Mouse (Mus musculus) Muller cell, postnatal 12 days (primary cell): ENCODE results near the gene Whrn.

Source experiments
- DNase-seq: peaks from one replicate; pipeline ENCODE4 v3.0.0-alpha.2; 2015; ENCODE audit errors: inconsistent ontology term

Gene Whrn

GRCm38 (mm10) chr4:63408649-63409048 lies 87.1 kb downstream of the Whrn start:
- DNase-seq: peak; percentile 60

- DNase-seq: no peak
Measured at GRCm38 (mm10) chr4:63408247-63408646, 87.5 kb downstream of the Whrn start.

DNA sequence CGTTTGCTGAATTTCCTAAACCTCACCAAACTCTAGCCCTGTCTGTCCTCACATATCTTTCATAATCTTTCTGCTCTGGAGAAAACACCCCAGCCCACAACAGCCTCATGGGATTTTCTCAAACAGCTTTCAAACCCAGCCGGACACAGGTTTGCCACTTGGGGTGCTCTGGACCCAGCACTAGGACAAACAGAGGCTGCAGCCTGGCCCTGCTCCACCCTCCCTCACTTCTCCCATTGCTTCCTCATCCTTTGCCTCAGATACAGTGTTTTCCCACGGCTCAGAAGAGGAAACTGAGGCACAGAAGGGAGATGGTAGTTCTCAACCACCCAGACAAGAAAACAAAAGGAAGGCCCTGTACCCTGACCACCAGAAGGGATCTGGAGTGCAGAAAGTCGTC lies 90.1 kb downstream of the Whrn start:
- no peak for DNase-seq

- no peak for DNase-seq
Measured at GRCm38 (mm10) chr4:63405051-63405450, 90.7 kb downstream of the Whrn start.

- DNase-seq: no peak
Measured at GRCm38 (mm10) chr4:63404205-63404604, 91.6 kb downstream of the Whrn start.

GRCm38 (mm10) chr4:63403040-63403959 lies 92.5 kb downstream of the Whrn start, which contains the start of gene Akna:
TSS of gene Akna (minus strand) at chr4:63403354.
- peak; percentile 88 for DNase-seq

- DNase-seq: no peak
Measured at GRCm38 (mm10) chr4:63402558-63402957, 93.2 kb downstream of the Whrn start.

- no peak for DNase-seq
Measured at GRCm38 (mm10) chr4:63402056-63402455, 93.7 kb downstream of the Whrn start.

DNA sequence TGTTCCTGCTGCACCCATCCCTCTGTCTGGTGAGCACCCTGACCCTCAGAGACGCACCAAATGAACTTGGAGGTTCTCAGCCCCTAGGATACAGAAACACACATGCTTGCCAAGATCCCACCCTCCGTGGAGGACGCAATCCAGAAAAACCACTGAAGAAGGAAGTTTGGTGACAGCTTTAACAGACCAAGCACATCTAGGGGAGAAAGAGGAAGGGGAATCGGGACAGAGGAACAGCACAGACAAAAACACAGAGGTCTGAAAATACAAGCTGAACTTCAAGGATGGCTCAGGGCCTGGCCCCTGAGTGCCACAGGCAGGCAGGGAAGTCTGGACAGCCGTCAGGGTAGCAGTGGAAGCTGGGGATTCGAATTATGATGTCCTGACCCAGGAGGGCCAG lies 94.2 kb downstream of the Whrn start:
- no peak for DNase-seq

GRCm38 (mm10) chr4:63400541-63401306 lies 95.1 kb downstream of the Whrn start:
- no peak for DNase-seq

DNA sequence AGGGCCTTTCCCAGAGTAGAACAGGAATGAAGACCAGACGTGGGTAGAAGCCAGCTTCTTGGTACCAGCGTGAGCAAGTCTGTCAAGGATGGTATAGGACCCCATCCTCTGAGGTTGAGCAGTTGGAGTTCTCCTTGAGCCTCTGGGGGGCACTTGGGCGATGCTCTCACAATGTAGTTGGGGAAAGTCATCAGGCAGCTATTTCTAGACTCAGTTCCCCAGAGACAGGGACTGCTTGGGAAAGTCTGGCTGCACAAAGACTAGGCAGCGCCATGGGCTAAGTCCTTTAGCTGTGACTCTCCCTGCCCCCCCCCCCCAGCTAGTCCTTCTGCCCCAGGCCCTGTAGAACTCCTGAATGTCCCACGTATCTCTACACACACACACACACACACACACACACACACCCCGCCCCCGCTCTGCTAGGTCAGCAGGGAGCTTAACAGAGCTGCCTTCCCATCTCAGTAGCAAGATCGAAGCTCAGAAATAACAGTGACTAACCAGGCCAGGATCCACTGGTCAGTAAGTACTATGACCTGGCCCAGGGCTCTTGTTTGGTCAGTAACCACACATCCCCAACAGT lies 96.0 kb downstream of the Whrn start:
- no peak for DNase-seq

DNA sequence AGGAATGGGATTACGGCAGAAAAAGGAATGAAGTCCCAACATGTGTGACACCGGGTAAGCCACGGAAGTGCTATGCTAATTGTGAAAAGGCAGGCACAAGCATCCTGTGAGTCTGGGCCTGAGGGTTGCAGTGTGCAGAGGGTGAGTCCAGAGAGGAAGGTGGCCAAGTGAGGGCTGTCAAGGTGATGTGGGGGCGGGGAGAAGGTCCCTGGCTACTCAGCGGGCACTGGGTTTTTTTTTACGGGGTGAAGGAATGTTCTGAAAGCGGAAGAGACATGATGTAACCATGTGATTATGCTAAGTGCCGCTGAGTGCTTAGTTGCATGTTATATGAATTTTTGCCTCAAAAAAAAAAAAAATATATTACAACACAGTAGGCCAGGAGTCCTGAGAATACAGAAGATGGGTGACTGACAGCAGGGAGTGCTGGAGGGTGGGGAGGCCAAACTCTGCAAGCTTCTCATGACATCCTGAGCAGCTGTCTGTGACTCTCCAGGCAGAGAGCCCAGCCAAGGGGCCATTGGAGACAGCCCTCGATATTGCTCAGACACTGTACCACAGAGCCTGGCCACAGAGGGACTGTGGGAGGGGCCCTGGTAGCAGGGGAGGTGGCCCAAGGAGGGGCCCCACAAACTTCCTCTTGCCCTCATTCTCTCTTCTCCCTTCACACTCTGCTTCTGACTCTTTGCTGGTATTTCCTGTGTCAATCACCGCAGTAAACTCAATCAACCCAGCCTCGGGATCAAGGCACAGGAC lies 96.8 kb downstream of the Whrn start:
- DNase-seq: peak; percentile 37

DNA sequence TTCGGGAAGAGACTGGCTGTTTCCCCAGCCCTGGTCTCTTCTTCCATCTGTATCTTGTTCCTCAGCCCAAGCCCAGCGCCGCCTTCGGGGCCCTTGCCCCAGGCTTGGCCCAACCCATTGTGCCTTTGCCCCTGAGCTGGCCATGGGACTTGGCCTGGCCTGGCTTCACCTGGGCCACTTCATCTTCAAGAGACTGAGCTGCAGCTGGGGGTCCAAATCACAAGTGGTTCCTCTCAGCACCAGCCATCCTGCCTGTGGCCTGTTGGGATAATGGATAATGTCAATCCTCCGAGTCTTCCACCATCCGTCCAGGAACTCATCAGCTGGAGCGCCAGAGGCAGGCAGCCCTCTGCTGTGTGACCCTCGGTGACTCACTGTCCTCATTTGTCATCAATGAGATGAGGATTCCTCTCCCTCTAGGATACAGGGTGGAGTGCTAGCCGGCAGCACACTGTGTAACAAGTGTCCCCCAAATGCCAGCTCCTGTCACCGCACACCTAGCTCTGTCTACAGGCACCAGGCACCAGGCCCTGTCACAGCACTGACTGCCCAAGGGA lies 97.7 kb downstream of the Whrn start:
- DNase-seq: no peak

DNA sequence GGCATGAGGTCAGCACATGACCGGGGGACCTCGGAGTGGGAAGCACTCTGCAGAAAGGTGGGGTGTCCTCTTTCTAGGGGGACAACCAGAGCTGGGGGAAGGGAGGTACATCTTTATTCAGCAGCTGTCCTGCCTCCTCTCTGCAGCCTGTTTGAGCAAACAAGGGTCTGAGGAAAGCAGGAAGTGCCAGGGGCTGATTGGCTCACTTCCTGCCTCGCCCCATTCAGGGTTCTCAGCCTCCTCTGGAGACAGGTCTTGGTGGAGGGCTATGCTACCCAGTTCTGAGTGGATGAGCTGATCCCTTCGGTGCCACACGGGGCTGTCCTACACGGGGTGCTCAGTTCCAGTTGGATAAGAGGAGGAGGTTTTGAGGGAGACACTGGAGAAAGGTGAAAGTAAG lies 104.5 kb downstream of the Whrn start:
- no peak for DNase-seq

GRCm38 (mm10) chr4:63389887-63390528 lies 105.8 kb downstream of the Whrn start:
- no peak for DNase-seq

GRCm38 (mm10) chr4:63389121-63389886 lies 106.5 kb downstream of the Whrn start:
- DNase-seq: no peak

GRCm38 (mm10) chr4:63388029-63388428 lies 107.8 kb downstream of the Whrn start:
- DNase-seq: no peak

GRCm38 (mm10) chr4:63385784-63386183 lies 110.0 kb downstream of the Whrn start:
- DNase-seq: no peak

- no peak for DNase-seq
Measured at GRCm38 (mm10) chr4:63385253-63385652, 110.5 kb downstream of the Whrn start.

GRCm38 (mm10) chr4:63384262-63384661 lies 111.5 kb downstream of the Whrn start:
- no peak for DNase-seq
